Mouse (Mus musculus) bone marrow, adult 2 months (tissue): ENCODE measurements around the gene Traip.

Source experiments
- CTCF ChIP-seq: fragments of 200-500 bp; IDR thresholded peaks from 2 replicates; pipeline ENCODE4 v1.5.1; 2011; ENCODE audit warnings: low read length, control low read depth; ENCODE audit not compliant: control insufficient read depth, insufficient read depth
- POLR2A ChIP-seq: fragments of 200-500 bp; IDR thresholded peaks from 2 replicates; pipeline ENCODE4 v1.6.1; 2011; ENCODE audit warnings: low read depth, mild to moderate bottlenecking, control low read depth, low read length, borderline replicate concordance; ENCODE audit not compliant: control insufficient read depth

DNA sequence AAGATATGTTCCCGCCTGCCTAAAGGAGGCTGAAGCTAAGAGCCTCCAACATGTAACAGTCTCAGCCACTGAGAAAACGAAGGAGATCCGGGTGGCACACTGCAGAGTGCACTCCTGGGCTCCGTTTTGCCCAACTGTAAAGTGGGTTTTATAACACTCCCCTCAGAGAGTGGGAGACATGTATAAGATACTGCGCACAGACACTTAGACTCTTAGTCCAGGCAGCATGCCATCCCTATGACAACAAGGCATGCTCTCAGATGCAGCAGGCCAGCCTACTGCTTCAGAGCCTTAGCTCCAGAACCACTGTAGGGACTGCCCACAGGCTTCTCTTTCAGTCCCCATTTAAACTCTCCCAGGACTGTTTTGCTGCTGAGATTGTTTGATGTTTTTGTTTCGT, 31.1 kb upstream of the Traip start:
- no peak for TF ChIP-seq CTCF
- no peak for TF ChIP-seq POLR2A
